Mouse (Mus musculus): Measurements from ENCODE around the gene Phf11b.
"Not testable (repeated sequence)": the region's sequence is repeated elsewhere in the genome, so short reads cannot be mapped to it uniquely, and the experiment has no call there.

GRCm38 (mm10) chr14:59291769-59292168 is 49.4 kb downstream of the Phf11b start:
- not testable (repeated sequence) for TF ChIP-seq POLR2A (IDR thresholded peaks at IDR 0.05; ENCODE audit: borderline replicate concordance, control insufficient read depth, low read depth, low read length); CTCF (IDR thresholded peaks at IDR 0.05; ENCODE audit: control insufficient read depth, insufficient read depth, low read length)
